Mouse (Mus musculus): ENCODE measurements around the gene Etl4. TPM values are rescaled to one million over a fixed set of nuclear protein-coding genes. Genes with fewer than 3 reads are reported as not detected.
A peak's percentile ranks its signal among the peaks of the same experiment; 100 is the strongest.
"Not testable (repeated sequence)": the region's sequence is repeated elsewhere in the genome, so short reads cannot be mapped to it uniquely, and the experiment has no call there.

Etl4 gene
- polyA plus RNA-seq, 1 experiment from 2014 or later: 16.1 TPM

GRCm38 (mm10) chr2:20669367-20669766 is 759.8 kb downstream of the Etl4 start:
- ATAC-seq: no peak
- Histone ChIP-seq H3K9ac (ENCODE audit: low read depth, low read length) (no peak overlapping the region), H3K36me3 (ENCODE audit: control insufficient read depth, insufficient read depth) (no peaks in the 10 kb centered on the region), H3K27ac (ENCODE audit: low read depth, low read length) (no peak overlapping the region), H3K4me2 (replicated peaks; ENCODE audit: low read depth) (no peak overlapping the region), H3K4me1 (replicated peaks; ENCODE audit: control insufficient read depth, insufficient read depth, low read length) (no peaks in the 10 kb centered on the region; the same call in 1 of the 2 replicates), H3K27me3 (replicated peaks; ENCODE audit: control insufficient read depth, insufficient read depth, low read length) (no peaks in the 10 kb centered on the region), H3K4me3 (ENCODE audit: low read depth, low read length) (no peak overlapping the region), H3K9me3 (ENCODE audit: control insufficient read depth) (no peaks in the 10 kb centered on the region)
- TF ChIP-seq CTCF (IDR thresholded peaks at IDR 0.05; ENCODE audit: low read depth): no peak
- WGBS: 75% methylated on average over 4 of the region's 4 CpGs

GRCm38 (mm10) chr2:20671546-20672255 is 762.1 kb downstream of the Etl4 start:
- H3K9ac ChIP-seq (ENCODE audit: low read depth, low read length): no peak overlapping the region
- TF ChIP-seq CTCF (IDR thresholded peaks at IDR 0.05; ENCODE audit: low read depth): no peak
- H3K27ac ChIP-seq (ENCODE audit: low read depth, low read length): no peak overlapping the region
- H3K9me3 ChIP-seq (ENCODE audit: control insufficient read depth): no peaks in the 10 kb centered on the region
- no peaks in the 10 kb centered on the region for H3K27me3 ChIP-seq (replicated peaks; ENCODE audit: control insufficient read depth, insufficient read depth, low read length)
- no peak overlapping the region for H3K4me2 ChIP-seq (replicated peaks; ENCODE audit: low read depth)
- H3K4me1 ChIP-seq (replicated peaks; ENCODE audit: control insufficient read depth, insufficient read depth, low read length): no peaks in the 10 kb centered on the region
- 68% methylated on average over 13 of the region's 13 CpGs for WGBS
- no peak overlapping the region for H3K4me3 ChIP-seq (ENCODE audit: low read depth, low read length)
- no peaks in the 10 kb centered on the region for H3K36me3 ChIP-seq (ENCODE audit: control insufficient read depth, insufficient read depth)
- ATAC-seq: no peak

GRCm38 (mm10) chr2:20672281-20672680 is 762.7 kb downstream of the Etl4 start:
- no peak for ATAC-seq
- WGBS: 87% methylated on average over 7 of the region's 7 CpGs
- TF ChIP-seq CTCF (IDR thresholded peaks at IDR 0.05; ENCODE audit: low read depth): no peak

GRCm38 (mm10) chr2:20672803-20673603 is 763.4 kb downstream of the Etl4 start:
- no peak for ATAC-seq
- no peaks in the 10 kb centered on the region for H3K4me1 ChIP-seq (replicated peaks; ENCODE audit: control insufficient read depth, insufficient read depth, low read length)
- peak; percentile 92 for TF ChIP-seq CTCF (IDR thresholded peaks at IDR 0.05; ENCODE audit: low read depth)
- no peak overlapping the region for H3K4me3 ChIP-seq (ENCODE audit: low read depth, low read length)
- WGBS: 58% methylated on average over 9 of the region's 9 CpGs
- H3K27ac ChIP-seq (ENCODE audit: low read depth, low read length): no peak overlapping the region
- H3K9ac ChIP-seq (ENCODE audit: low read depth, low read length): no peak overlapping the region
- no peaks in the 10 kb centered on the region for H3K36me3 ChIP-seq (ENCODE audit: control insufficient read depth, insufficient read depth)
- no peaks in the 10 kb centered on the region for H3K9me3 ChIP-seq (ENCODE audit: control insufficient read depth)
- H3K4me2 ChIP-seq (replicated peaks; ENCODE audit: low read depth): no peak overlapping the region
- H3K27me3 ChIP-seq (replicated peaks; ENCODE audit: control insufficient read depth, insufficient read depth, low read length): no peaks in the 10 kb centered on the region

More at GRCm38 (mm10) chr2:20672281-20672680, 762.7 kb downstream of the Etl4 start:
- no peak overlapping the region for H3K4me2 ChIP-seq (replicated peaks; ENCODE audit: low read depth)
- H3K4me3 ChIP-seq (ENCODE audit: low read depth, low read length): no peak overlapping the region
- no peaks in the 10 kb centered on the region for H3K36me3 ChIP-seq (ENCODE audit: control insufficient read depth, insufficient read depth)
- H3K27ac ChIP-seq (ENCODE audit: low read depth, low read length): no peak overlapping the region
- no peaks in the 10 kb centered on the region for H3K27me3 ChIP-seq (replicated peaks; ENCODE audit: control insufficient read depth, insufficient read depth, low read length)
- H3K9me3 ChIP-seq (ENCODE audit: control insufficient read depth): no peaks in the 10 kb centered on the region
- H3K4me1 ChIP-seq (replicated peaks; ENCODE audit: control insufficient read depth, insufficient read depth, low read length): no peaks in the 10 kb centered on the region
- H3K9ac ChIP-seq (ENCODE audit: low read depth, low read length): no peak overlapping the region

GRCm38 (mm10) chr2:20676379-20676778 is 766.8 kb downstream of the Etl4 start:
- H3K9me3 ChIP-seq (ENCODE audit: control insufficient read depth): no peaks in the 10 kb centered on the region
- no peak overlapping the region for H3K27ac ChIP-seq (ENCODE audit: low read depth, low read length)
- peak; percentile 57 for TF ChIP-seq CTCF (IDR thresholded peaks at IDR 0.05; ENCODE audit: low read depth)
- no peak overlapping the region for H3K9ac ChIP-seq (ENCODE audit: low read depth, low read length)
- no peaks in the 10 kb centered on the region for H3K36me3 ChIP-seq (ENCODE audit: control insufficient read depth, insufficient read depth)
- H3K27me3 ChIP-seq (replicated peaks; ENCODE audit: control insufficient read depth, insufficient read depth, low read length): no peaks in the 10 kb centered on the region
- H3K4me3 ChIP-seq (ENCODE audit: low read depth, low read length): no peak overlapping the region
- WGBS: 90% methylated on average over 3 of the region's 3 CpGs
- no peak overlapping the region for H3K4me2 ChIP-seq (replicated peaks; ENCODE audit: low read depth)
- no peak for ATAC-seq
- no peaks in the 10 kb centered on the region for H3K4me1 ChIP-seq (replicated peaks; ENCODE audit: control insufficient read depth, insufficient read depth, low read length)

GRCm38 (mm10) chr2:20678793-20679192 is 769.2 kb downstream of the Etl4 start:
- H3K4me2 ChIP-seq (replicated peaks; ENCODE audit: low read depth): no peak overlapping the region
- no peak overlapping the region for H3K4me3 ChIP-seq (ENCODE audit: low read depth, low read length)
- no peak for ATAC-seq
- H3K27ac ChIP-seq (ENCODE audit: low read depth, low read length): no peak overlapping the region
- H3K36me3 ChIP-seq (ENCODE audit: control insufficient read depth, insufficient read depth): no peaks in the 10 kb centered on the region
- no peak overlapping the region for H3K9ac ChIP-seq (ENCODE audit: low read depth, low read length)
- no peaks in the 10 kb centered on the region for H3K9me3 ChIP-seq (ENCODE audit: control insufficient read depth)
- TF ChIP-seq CTCF (IDR thresholded peaks at IDR 0.05; ENCODE audit: low read depth): no peak
- no peaks in the 10 kb centered on the region for H3K27me3 ChIP-seq (replicated peaks; ENCODE audit: control insufficient read depth, insufficient read depth, low read length)
- WGBS: 72% methylated on average over 7 of the region's 7 CpGs
- no peaks in the 10 kb centered on the region for H3K4me1 ChIP-seq (replicated peaks; ENCODE audit: control insufficient read depth, insufficient read depth, low read length)

- H3K4me2 ChIP-seq (replicated peaks; ENCODE audit: low read depth); ATAC-seq; H3K27me3 ChIP-seq (replicated peaks; ENCODE audit: control insufficient read depth, insufficient read depth, low read length); H3K36me3 ChIP-seq (ENCODE audit: control insufficient read depth, insufficient read depth); H3K9ac ChIP-seq (ENCODE audit: low read depth, low read length); H3K4me1 ChIP-seq (replicated peaks; ENCODE audit: control insufficient read depth, insufficient read depth, low read length); H3K4me3 ChIP-seq (ENCODE audit: low read depth, low read length); H3K27ac ChIP-seq (ENCODE audit: low read depth, low read length); H3K9me3 ChIP-seq (ENCODE audit: control insufficient read depth): not testable (repeated sequence)
- WGBS: 81% methylated on average over 6 of the region's 6 CpGs
These were observed 772.6 kb downstream of the Etl4 start for GRCm38 (mm10) chr2:20682203-20682602.
